Mouse (Mus musculus) effector memory CD4-positive, alpha-beta T cell, adult 5 months (primary cell): Measurements from ENCODE around the gene Srpk2. TPM values are rescaled to one million over a fixed set of nuclear protein-coding genes. Genes with fewer than 3 reads are reported as not detected.

Source experiments
- polyA plus RNA-seq: library from polyadenylated mRNA; unstranded; fragments of 100-300 nt; shearing (Covaris generic); gene quantifications from one replicate; pipeline ENCODE4 v1.2.1, GENCODE M21; 2017

Srpk2 gene
- 82.8 TPM for polyA plus RNA-seq

GRCm38 (mm10) chr5:23684517-23684916 lies at the start of gene Srpk2:
Gene Srpk2, minus strand, starts transcription at chr5:23684617.

Other genes starting within 250 kb of the Srpk2 start
- 16.3 TPM for gene Pus7, start 99.1 kb upstream of the Srpk2 start, polyA plus RNA-seq
- gene Rint1, start 103.1 kb upstream of the Srpk2 start, polyA plus RNA-seq, result 15.0 TPM
- 50.8 TPM for gene Tomm7, start 159.5 kb upstream of the Srpk2 start, polyA plus RNA-seq